Mouse (Mus musculus) layer of hippocampus, postnatal 25 days (tissue): ENCODE results near the gene Cand2. TPM values are rescaled to one million over a fixed set of nuclear protein-coding genes. Genes with fewer than 3 reads are reported as not detected.

ENCODE experiments used
- DNase-seq, 2 experiments: peaks; one replicate each; pipeline ENCODE4 v3.0.0; 2022; ENCODE audit warnings: mixed read lengths in 2 of 2, low spot score in 1 of 2; ENCODE audit errors: extremely low spot score in 1 of 2
- total RNA-seq, 2 experiments: library from RNA; stranded (reverse); gene quantifications; 2 replicates each; pipeline ENCODE4 v1.2.3; 2021

The Cand2 gene
- total RNA-seq = 1 to 10 TPM; 2.7 to 3.8 TPM

DNA sequence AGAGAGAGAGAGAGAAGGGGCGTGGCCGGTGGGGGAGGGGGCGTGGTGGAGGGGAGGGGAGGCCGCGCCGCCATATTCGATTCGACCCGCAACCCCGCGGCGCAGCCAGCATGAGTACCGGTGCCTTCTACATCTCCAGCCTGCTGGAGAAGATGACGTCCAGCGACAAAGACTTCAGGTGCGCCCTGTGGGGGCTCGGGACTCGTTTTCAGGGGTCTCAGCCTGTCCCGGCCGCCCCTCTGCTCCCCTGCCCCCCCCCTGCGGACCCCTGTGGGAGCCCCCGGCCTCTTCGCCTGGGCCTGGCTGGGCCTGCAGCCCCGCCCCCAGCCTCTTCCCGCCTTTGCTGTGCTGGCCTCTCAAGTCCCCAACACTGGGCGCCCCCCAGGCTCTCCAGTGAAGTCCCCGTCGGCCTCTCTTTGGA, at the start of gene Cand2:
Gene Cand2 (plus strand): TSS at position 38 of the 421 bp plus-strand sequence.
- DNase-seq = peak; percentile 17 to 37

DNA sequence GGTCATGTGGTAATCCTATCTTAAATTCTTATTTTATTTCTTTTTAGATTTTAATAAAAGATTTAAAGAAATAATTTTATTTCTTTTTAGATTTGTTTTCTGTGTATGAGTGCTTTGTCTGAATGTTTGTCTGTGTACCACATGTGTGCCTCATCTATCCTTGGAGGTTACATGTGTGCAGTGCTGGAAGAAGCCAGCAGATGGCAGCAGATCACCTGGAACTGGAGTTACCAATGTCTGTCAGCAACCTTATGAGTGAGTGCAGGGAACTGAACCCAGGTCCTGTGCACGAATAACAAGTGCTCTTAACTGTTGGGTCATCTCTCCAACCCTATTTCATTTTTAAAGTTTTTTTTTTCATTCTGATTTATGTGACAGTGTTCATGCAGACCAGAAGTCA, 47.2 kb upstream of the Cand2 start:
- peak in 1 of 2 experiments; percentile 59 for DNase-seq

DNA sequence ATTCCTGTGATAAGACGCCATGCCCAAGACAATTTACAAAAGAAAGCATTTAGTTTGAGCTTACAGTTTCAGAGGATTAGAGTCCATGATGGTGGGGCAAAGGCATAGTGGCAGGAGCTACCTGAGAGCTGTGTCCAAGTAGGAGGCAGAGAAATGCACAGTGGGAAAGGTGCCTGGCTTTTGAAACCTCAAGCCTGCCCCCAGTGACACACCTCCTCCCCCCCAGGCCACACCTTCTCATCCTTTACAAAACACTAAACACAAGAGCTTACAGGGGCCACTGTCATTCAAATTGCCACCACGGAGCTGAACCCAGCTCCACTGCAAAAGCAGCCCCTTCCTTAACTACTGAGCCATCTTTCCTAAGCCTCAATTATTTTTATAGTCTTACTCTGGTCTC, 46.8 kb upstream of the Cand2 start:
- no peak for DNase-seq

DNA sequence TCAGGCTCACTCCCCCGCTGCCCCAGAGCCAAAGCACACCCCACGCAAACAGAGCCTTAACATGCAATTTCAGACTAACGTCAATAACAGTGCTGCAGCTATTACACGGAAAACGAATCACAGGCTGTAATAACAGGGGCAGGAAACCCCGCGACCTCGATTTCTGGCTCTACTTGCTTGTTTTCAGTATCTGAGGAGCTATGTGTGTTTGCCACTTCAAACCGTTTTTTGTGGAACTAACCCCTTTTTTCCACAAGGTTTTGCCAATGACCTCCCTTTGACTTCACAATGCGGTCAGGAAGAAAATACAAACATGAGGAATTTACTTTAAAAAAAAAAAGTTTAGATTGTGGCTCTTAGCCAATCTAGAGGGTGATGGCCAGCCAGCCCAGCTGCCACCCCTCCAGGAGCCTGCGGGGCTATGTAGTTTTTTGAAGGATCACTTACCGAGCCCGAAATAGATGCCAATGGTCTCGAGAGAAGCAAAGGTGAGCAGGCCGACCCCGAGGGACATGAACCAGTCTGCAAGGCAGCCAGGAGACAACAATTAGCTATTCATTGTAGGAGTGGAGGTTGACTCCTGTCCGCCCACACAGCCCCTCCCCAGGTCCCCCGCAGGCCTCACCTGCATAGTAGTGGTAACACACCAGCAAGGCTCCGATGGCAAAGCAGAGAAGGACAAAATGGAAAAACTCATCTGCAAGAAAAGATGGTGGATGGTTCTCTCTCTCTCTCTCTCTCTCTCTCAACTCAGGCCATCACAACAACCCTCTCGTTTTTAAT, 43.6 kb upstream of the Cand2 start:
- DNase-seq = no peak

DNA sequence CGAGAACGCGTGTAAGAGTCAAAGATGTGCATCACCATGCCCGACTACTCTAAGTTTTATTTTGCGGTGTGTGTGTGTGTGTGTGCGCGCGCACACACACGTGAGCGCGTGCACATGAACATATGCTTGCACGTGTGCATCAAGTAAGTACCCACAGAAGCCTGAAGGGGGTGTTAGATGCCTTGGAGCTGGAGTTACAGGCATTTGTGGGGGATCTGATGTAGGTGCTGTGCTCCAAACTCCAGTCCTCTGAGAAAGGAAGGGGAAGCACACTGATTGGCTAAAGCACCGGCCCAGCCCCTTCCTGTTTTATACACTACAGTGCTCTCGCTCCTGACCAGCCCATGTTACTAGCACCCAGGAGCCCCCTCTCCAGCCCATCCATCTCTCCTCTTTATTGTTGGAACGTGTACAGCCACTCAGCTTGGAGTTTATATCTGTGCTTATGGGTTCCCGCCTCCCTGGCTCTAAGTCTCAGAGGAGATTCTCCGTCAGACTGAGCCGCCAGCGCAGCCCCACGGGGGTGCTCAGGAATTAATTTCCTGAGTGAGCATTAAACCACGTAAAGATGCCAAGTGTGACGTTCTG, 41.9 kb upstream of the Cand2 start:
- no peak for DNase-seq

GRCm38 (mm10) chr6:115734909-115735308, 39.4 kb upstream of the Cand2 start:
- DNase-seq = peak in 1 of 2 experiments; percentile 49

DNA sequence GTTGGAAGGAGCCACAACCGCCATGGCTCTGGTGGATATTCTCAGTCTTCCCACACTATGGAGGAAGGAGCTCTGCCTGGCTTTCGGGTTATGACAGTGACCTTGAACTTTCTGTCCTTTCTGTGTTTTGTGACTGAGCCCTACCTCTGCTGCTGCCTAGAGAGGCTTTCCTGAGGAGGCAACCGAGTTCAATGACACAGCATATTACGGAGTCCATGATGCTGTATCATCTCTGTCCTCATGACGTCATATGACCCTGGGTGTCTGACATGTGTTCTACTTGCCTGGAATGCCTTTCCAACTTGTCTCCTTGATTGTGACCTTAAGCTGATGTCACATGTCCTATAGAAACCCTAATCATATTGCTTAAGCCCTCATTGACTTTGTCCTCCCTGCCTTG, 35.3 kb upstream of the Cand2 start:
- DNase-seq = no peak

- no peak for DNase-seq
Measured at GRCm38 (mm10) chr6:115743569-115743968, 30.8 kb upstream of the Cand2 start.

DNA sequence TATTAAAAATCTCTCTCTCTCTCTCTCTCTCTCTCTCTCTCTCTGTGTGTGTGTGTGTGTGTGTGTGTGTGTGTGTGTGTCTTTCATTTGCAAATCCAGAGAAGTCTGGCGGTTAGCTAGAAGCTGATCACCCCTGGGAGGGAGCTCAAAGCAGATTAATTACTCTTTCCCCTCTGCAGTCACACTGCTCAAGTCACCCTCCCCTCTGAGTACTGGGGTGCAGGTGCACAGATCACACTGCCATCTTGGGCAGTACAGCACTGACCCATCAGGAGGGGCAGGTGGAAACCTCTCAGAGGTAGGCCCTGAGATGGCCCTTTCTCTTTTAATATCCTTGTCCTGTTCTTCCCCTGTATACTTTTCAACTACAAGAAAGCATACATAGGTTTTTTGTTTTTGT, 28.0 kb upstream of the Cand2 start:
- no peak for DNase-seq

DNA sequence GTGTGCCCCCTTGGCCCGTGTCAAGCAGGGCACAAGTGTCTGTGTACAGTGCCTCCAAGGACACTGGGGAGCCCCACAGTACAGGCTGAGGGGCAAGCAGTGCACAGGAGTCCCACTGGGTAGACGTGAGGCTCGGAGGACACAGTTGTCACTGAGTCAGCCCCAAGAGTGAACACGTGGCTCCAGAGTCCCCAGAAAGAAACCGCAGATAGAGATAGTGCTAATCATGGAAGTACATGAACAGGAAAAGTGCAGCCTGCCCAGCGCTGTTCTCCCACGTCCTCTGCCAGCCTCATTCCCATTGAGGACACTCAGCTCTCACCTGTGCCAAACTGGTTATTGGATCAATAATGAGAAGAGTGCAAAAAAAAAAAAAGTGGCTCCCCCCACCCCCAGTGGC, 18.8 kb upstream of the Cand2 start:
- DNase-seq = no peak

DNA sequence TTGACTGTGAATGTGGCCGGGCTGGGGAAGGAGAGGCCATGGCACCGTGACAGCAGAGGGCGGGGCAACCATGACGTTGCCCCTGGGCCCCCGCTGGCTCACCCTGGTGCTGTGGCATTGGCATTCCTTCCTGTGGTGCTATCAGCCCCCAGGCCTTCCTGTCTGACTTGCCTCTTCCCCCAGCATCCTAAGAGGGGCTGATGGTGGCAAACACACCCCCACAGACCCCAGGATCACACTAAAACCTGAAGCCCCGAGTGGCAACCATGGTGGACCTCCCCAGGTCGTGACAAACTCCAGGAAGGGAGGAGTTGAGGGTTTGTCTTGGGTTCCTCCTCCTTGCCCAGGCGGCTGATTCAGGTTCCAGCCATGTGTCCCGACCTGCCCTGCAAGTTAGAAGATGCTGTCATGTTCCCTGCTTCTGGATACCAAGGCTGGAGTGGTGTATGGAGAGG, 15.3 kb upstream of the Cand2 start:
- no peak for DNase-seq

DNA sequence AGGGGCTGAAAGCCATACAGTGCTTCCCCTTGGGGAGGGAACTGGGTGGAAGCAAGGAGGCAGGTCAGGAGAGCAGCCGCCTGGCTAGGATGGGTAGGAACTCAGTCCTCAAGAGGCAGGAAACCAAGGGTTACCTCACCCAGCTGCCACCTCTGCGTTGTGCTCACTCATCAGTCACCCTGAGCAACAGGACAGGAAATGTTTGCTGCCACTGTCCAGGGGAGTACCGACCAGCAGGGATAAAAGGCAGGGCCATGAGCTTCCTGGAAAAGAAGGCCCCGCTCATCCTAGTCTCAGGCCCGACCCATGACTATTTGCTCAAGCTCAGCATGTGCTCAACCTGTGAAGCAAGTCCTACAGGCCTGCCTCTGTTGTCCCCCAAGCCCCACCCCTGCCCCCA, 14.9 kb upstream of the Cand2 start:
- no peak for DNase-seq

DNA sequence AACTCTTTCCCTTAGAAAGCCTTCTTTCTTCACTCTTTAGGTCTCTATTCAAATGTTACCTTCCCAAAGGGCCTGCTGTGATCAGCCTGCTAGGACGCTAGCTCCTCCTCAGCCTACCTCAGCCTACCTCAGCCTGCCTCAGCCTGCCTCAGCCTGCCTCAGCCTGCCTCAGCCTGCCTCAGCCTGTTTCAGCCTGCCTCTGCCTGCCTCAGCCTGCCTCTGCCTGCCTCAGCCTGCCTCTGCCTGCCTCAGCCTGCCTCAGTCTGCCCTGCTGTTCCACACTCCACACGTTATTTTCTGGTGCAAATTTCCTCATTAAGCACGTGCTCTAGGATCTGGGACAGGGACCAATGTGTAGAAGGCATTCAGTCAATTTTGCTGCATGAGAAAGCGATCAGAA, 14.2 kb upstream of the Cand2 start:
- no peak for DNase-seq

GRCm38 (mm10) chr6:115760982-115761381, 13.4 kb upstream of the Cand2 start:
- no peak for DNase-seq

DNA sequence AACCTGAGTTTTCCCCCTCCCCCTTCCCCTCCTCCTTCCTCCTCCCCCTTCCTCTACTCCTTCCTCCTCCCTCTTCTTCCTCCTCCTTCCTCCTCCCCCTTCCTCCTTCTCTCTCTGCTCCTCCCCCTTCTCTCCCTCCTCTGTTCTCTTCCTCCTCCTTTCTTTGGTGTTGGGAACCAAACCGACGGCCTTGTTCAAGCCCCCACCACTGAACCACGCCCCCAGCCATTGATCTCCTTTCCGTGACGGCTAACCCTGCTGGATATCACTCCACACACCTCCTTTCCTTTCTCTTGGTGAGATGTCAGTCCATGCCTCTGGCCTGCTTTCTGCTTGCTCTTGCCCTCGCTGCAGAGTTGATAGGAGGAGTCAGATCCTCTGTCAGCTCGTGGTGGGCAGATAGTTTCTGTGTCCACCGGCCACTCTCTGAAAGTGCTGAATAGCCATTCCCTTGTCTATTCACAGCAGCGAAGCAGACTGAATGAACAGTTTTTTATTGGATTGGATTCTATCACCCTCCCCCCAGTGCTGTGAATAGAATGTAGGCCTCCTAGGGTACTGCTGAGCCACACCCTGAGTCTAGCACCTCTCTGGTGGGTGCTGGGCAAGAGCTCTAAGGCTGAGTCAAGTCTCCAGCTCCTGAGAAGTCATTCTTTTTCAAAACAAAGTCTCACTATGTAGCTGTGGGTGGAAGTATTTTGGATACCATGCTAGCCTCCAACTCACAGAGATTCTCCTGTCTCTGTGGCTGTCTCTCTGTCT, 12.2 kb upstream of the Cand2 start, which contains the start of gene Tmem40:
Gene Tmem40 (minus strand): TSS at position 416 of the 762 bp plus-strand sequence.
- no peak for DNase-seq

DNA sequence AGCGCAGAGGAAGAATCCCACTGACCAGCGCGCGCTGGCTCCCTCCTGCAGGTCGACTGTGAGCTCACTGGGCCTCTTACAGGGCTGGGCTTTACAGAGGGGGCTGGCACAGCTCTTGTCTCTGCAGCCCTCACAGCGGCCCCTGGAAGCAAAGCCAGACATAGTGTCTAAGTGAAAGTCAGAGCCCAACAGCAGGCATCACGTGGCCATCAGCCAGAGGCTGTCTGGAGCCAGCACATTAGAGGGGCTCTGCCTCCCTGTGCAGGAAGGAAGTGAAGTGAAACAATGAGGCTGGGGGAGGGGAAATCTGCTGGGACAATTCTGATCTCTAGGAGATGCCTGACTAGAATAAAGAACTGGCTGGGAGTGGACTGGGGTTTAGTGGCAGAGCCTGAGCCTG, 10.2 kb upstream of the Cand2 start:
- no peak for DNase-seq

DNA sequence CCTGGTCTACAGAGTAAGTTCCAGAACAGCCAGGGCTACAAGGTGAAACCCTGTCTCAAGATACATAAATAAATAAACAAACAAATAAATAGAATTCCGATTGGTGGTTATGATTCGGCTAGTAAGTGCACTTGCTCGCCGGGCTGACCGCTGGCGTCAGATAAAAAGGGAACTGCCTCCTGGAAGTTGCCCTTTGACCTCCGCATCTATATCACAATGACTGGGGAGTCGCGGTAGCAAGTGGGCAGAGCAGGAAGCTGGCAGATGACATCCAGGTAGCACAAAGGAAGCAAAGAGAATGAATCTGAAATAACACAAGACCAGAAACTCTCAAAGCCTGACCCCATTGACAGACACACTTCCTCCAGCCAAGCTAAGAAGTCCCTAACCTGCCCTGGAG, 7.0 kb upstream of the Cand2 start:
- no peak for DNase-seq

DNA sequence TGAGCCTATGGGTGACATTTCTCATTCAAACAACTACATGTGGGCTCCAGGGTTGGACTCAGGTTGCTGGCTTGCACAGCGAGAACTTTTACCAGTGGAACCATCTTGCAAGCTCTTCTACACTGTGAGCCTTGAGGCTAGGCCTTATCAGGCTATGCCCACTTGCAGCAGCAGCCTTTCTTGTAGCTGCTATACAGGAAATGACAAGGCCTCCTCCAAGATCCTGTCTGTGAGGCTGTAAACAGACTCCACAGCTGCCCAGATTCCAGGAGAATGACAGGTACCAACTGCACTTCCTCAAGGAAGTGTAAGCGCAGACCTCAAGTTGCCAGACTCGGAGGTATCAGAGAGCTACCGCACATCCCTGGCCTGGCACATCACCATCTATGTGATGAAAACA, 6.1 kb upstream of the Cand2 start:
- DNase-seq = no peak

DNA sequence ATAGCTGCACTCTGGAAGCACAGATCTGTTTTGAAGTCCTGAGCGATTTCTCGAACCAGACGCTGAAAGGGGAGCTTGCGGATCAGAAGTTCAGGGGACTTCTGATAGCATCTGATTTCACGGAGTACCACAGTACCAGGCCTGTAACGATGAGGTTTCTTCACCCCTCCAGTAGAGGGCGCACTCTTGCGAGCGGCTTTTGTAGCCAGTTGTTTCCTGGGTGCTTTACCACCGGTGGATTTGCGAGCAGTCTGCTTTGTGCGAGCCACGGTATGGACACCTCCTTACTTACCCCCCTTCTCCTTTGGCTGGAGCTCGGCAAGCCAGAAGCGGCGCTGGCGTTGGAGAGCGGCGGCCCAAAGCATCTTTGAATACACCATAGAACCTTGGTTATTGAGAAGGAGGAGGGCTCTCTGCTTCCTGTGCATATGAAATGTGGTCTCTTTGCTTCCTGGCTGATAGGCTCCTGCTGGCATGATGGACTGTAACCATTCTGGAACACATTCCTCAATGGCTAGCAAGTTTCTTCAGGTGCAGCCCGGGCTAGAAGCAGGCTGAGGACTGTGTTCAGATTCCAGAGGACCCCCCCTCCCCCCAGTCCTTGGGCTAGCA, 4.2 kb upstream of the Cand2 start:
- DNase-seq = no peak

DNA sequence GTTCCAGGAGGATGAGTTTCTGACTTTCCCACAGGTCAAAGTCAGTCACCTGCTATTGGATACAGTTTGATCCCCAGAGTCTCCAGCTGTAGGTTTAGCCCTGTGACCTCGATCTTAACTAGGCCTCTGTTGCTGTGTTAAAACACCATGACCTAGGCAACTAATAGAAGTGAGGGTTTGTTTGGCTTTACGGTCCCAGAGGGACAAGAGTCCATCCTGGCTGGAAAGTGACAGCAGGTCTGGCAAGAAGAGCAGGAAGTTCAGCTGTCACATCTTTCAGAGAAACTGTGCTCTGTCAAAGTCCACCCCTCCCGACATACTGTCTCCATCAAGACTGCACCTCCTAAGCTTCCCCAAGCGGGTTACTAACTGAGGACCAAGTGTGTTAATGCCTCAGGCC, 3.5 kb upstream of the Cand2 start:
- no peak for DNase-seq

DNA sequence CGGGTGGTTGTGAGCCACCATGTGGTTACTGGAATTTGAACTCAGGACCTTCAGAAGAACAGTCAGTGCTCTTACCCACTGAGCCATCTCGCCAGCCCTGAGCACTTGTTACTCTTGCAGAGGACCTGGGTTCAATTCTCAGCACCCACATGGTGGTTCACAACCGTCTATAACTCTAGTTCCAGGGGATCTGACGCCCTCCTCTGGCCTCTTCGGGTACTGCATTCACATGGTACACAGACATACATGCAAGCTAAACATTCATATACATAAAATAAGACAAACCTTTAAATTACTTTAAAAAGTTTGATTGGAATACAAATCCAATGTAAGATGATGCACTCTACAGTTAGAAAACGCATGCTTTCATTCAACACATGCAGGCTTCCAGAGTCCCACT, 2.1 kb upstream of the Cand2 start:
- no peak for DNase-seq
